Mouse (Mus musculus) ovary, postnatal 36 days (tissue): ENCODE results near the gene Mapre3.
A peak's percentile ranks its signal among the peaks of the same experiment; 100 is the strongest.

ENCODE experiments used
- DNase-seq: peaks from one replicate; pipeline ENCODE4 v3.0.0; 2022; ENCODE audit warnings: low spot score, mixed read lengths

The Mapre3 gene

DNA sequence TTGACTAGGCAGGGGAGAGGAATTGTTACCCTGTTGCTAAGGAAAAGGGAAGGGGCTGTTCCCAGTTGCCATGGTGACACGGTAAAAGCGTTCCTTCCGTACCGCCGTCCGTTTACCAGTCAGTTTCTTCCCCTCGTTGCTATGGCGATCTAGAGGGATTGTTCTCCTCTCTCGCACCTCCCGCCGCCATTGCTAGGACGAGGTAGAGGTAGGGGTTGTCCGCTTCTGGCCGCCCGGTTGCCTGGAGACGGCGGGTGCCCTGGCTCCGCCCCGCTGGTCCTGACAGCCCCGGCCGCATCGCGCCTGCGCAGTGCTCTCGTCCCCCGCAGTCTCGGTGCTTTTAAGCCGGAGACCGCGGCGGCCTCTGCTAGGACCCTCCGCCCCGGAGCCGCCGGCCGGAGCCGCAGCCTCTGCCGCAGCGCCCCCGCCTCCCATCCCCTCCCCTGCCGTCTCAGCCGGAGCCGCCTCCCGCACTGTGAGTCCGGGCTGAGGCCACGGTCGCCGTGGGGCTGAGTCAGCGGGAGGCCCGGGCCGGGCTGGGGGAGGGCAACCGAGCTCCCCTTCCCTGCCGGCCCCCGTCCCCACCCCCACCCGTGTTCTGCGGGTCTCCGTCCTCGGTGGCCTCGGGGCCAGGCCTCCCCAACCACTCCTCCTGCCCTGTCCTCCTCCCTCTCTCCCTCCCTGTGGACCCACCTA, at the start of gene Mapre3:
TSS of gene Mapre3 (plus strand) at position 218 of the 696 bp plus-strand sequence.
- peak; percentile 93 for DNase-seq

- no peak for DNase-seq
Measured at GRCm38 (mm10) chr5:30765596-30766370, 48.7 kb upstream of the Mapre3 start.

GRCm38 (mm10) chr5:30768082-30768481, 46.4 kb upstream of the Mapre3 start:
- DNase-seq, result no peak

DNA sequence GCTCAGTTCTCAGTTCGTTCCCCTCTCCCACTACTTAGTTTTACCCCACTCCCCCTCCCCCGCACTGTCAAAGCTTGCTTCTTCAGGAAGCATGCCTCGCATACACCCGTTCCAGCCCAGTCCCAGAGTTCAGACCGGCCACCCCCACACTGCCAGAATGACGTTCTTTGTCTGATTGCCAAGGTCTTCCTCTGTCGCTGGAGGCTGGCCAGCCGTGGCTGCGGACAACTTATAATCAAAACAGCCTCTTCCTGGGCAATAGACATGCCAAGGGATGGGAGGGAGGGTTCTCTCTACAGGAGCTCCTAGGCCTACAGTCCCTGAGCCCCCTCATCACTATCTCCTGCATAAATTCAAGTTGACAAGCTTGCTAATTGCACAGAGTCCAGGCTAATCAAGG, 45.8 kb upstream of the Mapre3 start:
- peak; percentile 83 for DNase-seq

DNA sequence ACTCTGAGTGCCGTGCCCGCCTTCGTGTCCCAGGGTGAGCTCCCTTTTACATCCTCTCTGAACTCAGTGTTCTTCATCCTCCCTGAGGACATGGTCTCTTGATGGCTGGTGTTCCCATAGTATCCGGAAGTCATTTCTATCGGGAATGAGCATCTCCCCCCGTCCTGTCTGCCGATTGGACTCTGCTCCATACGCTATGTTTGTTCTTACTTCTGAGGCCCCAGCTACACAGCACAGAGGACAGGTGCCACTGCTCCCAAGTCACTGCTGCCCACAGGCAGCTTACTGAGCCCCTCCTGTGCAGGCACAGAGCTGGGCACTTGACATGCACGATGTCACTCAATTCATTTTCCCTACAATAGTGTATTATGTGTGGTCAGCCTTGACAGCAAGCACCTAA, 45.4 kb upstream of the Mapre3 start:
- no peak for DNase-seq

DNA sequence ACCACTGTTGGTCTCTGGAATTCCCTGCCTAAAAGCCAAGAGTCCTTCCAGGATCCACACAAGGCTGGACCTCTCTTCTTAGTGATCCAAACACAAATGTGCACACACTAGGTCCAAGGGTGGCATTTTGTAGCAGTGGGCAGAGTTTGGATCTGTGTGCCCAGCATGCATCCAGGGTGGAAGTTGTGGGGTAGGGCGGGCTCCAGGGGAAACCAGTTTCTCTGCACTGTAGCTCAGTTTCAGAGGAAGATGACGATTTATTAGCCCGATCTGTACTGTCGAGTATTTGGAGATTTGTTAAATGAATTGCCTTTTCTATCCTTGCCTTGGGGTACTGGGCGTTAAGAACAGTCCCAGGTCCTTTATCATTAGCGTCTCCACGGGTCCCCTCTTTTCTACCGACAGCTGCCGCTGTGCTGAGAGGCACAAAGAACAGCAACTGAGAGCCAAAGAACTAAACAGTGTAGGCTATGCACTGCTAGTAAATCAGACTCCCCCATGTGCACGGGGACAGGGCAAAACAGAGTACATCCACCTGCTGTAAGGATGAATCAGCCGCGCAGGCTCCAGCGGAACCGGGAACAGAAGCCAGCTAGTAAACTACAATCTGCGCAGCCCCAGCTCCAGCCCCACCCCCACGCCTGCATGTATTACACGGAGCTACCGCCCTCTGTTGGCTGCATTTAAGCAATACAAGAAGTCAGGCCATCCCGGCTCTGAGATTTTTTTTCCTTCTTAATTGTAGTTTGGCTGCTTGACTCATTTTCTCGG, 39.7 kb upstream of the Mapre3 start:
- peak; percentile 86 for DNase-seq

DNA sequence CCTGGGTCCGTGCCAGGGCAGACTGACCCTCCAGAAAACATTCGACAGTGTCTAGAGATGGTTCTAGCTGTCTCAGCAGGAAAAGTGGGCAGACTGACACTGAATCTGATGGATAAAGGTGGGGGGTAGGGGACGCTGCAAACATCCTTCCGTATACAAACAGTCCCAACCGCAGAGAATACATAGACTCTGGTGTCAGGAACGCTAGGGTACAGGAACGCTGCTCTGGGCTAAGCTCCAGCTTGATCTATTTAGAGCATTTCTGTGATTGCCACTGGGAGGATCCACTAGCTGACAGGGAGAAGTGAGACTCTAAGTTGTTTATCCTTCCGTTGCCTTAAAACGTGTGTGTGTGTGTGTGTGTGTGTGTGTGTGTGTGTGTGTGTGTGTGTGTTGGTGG, 33.7 kb upstream of the Mapre3 start:
- DNase-seq, result peak; percentile 39

- no peak for DNase-seq
Measured at GRCm38 (mm10) chr5:30781147-30781546, 33.3 kb upstream of the Mapre3 start.

GRCm38 (mm10) chr5:30787381-30787780, 27.1 kb upstream of the Mapre3 start:
- no peak for DNase-seq

DNA sequence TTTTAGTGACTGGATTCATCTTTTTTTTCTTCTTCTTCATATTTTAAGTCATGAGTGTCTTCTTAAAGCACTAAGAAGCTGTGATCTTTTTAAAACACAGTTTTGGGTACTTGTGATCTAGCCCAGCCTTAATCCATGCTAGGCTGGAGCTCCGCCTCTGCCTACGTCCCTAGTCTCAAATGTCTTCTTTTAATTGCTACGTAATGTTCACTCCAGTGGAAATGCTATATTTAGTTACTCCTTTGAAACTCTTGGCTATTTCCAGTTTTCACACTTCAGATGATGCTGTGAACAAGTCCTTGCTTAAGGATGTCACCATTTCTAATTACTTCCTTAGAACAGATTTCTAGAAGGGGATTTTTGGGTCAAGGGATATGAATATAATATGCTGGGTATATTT, 24.4 kb upstream of the Mapre3 start:
- no peak for DNase-seq

DNA sequence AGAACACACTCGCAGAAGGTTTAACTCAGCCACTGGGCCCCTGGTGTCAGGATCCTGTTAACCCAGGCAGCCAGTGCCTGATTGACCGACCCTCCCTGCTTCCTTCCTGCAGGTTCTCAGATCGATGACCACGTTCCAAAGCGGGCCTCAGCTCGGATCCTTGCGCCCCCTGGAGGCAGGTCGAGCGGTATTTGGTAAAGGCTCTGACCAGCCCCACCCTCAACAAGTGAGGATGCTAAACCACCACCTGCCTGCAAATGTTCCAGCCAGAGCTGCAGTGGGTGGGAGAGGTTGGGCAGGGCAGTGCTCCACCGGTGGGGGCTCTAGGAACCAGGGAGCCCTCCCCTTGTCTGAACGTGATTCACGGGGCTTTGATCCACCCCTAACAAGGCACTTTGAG, 18.3 kb upstream of the Mapre3 start:
- peak; percentile 79 for DNase-seq

GRCm38 (mm10) chr5:30797482-30797881, 17.0 kb upstream of the Mapre3 start:
- no peak for DNase-seq

- DNase-seq, result no peak
Measured at GRCm38 (mm10) chr5:30797982-30798381, 16.5 kb upstream of the Mapre3 start.

DNA sequence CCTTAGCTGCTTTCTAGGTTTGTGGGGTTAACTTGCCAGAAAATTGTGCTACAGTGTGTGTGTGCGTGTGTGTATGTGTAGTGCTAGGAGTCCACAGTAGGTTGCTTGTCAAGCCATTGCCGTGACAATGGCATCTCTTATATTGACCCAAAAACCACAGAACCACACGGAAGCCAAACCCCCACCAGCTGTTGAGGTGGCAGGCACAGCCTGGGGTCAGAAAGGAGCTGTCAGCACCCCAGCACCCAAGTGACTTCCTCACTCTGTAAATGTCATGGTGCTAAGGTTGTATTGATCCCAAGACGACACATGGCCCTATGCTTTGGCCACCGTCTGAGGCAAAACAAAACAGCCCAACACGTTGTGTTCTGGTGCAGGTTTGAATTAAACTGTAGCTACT, 15.5 kb upstream of the Mapre3 start:
- no peak for DNase-seq

DNA sequence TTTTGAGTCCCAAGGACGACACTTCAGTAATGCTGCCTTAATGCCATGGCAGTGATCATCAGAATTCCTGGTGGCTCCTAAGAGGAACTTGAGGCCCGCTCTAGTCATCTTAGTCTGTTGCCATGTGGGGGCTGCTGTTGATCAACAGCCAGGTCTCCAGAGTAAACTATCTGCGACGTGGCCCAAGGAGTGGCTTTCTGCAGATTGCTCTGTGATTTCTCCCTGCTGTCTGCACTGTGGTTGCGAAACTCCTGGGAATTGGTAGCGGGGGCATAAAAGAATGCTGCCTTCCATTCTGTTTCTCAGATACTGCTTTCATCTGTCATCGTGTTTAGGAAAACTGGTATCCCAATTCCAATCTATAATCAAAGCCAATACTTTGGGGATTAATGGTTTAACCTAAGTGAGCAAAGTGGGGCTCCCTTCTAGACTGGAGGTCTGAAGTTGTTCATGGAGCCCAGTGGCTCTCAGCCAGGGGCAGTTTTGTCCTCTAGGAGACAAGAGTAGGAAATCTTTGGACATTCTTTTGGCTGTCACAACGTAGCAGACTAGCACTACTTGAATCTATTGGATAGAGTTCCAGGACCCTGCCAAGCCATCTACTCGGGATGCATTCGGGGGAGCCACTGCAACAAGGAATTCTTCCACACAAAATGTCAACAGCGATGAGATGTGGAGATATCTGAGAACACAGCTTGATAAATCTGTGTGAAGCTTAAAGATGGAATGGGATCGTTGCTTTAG, 11.5 kb upstream of the Mapre3 start:
- no peak for DNase-seq

- DNase-seq, result peak; percentile 74
Measured at GRCm38 (mm10) chr5:30806106-30806505, 8.3 kb upstream of the Mapre3 start.

- DNase-seq, result no peak
Measured at GRCm38 (mm10) chr5:30815120-30815465, 652 bp downstream of the Mapre3 start.

GRCm38 (mm10) chr5:30816261-30816791, 1.9 kb downstream of the Mapre3 start:
- no peak for DNase-seq

DNA sequence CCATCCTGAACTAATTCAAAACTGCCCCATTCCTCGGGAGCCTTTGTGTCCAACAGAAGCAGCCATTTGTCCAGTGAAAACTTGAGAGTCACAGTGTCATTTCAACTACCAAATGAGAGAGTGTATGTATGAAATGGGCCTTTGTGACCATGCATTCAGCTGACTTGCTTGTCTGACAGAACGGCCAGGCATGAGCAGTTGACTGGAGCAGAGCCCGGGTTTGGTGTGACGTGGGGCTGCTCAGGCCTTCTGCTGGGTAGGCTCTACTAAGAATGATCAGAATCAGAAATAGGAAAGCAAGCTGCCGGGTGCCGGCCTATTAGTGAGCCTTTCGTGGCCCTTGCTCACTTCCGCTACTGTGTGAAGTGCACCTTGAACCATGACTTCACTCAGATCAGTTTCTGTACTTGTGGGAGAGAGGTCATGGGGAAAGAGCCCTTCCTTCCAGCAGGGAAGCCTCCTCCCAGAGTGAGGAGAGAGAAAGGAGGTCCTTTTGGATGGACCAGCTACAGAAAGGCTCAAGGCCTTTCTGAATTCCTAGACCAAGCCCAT, 4.4 kb downstream of the Mapre3 start:
- DNase-seq, result no peak

DNA sequence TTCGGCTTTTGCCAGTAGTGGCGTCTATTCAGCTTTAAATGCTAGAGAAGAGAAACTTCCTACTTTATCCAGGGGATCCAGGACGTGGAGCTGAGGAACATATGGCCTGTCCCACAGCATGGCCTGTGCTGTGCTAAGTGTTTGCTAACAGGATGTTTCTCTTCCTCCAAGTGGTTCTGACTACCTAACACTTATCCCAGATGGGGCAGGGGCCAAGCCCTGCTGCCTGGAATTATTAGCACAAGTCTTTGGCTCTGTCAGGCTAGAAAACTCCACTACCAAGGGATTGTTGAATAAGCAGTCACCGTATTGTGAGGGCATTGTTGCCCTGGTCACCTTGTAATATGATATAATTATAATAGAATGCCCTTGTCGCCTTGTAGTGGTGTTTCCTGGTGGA, 8.2 kb downstream of the Mapre3 start:
- no peak for DNase-seq

DNA sequence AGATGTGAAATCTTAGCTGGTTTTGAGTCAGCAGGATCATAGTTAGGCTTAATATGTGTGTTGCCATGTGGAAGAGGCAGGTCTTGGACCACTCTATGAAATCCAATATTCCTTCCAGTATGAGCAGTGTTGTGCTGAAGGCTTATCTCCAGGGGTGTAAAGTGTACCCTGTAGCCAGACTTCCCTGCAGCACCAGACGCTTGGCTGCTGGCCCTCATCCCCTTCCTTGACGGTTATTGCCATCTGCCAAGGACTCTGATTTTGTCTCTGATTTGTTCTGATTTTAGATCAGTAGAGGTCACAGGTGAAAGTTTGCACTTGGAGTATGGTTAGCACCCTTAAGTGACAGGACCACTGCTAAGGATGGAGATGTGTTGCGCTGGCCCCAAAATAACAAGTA, 8.7 kb downstream of the Mapre3 start:
- no peak for DNase-seq
